Mouse (Mus musculus): ENCODE data around the gene Surf4.

Surf4 gene

DNA sequence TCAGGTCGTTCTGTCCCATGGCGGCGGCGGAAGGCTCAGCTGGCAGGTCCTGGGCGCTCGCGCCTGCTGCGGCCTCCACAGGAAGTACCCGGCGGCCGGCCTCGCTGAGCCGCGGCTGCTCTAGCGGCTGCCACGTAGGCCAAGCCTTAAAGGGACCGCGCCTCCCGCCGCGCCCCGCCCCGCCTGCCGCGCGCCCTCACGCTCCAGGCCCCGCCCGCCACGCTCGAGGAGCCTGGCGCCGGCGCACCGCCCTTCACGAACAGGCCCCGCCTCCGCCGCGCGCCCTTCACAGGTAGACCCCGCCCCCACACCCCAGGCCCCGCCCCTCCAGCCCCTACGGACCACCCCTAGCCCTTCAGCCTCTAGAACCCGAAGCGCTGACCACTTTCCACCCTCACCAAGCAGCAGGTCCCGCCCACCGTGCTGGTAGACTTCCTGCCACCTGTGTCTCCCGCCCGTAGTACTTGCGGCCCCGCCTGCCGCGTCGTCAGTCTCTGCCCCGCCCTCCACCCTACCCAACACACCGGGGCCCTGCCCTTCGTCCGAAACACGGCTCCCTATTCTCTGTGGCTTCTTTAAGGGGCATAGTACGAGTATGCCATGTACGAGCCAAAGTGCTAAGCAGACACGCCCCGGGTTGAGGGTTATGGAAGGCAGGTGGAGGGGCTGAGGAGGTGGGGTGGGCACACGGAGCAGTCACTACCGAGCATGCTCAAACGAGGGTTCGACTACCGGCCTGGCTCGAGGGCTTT, at the start of gene Surf4, which contains the start of gene Stkld1:
Gene Surf4, minus strand, starts transcription at position 625 of the 752 bp plus-strand sequence.
Gene Stkld1, plus strand, starts transcription at position 744 of the 752 bp plus-strand sequence.
- in situ Hi-C loops (cut with MboI, MseI): loop anchor here in 1 of 2 experiments (5.0 kb wide), 1 partner anchor 79 kb away; no protein-coding TSS in a partner anchor

DNA sequence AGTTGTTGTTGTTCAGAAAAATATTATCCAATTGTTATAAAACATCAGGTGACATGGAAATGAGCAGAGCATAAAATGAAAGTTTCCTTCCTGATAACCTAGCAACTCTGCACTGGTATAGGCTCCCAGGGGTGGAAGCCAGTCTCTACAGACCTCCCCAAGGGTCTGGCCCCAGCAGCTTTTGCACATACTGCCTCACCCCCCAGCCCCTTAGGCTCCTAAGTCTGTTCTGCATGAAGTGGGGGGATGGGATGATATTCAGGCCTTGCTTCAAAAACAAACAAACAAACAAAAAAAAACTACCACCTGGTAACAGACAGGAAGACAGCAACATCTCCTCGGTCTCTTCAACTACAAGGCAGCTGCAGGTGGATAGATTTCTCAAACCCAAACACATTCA, 46.6 kb upstream of the Surf4 start:
- in situ Hi-C loops (cut with MboI, MseI): no loop called here

DNA sequence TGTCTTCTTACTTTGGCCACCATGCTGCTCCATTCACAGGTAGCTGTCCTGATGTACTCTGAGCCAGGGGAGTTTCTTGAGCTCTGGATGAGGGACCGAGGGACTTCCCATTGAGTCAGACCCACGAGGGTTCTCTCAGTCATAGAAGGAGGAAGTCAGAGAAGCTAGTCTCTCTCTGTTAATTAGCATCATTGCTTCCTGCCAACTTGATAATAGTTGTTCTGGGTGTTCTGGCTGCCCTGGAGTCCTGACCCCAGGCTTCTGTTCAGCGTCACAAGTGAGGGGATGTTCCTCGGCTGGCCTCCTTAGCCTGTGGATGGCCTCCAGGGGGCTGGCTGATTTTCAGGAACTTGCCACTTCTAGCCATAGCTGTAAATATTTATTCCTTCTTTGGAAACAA, 40.2 kb upstream of the Surf4 start:
- in situ Hi-C loops (cut with MboI, MseI): no loop called here

DNA sequence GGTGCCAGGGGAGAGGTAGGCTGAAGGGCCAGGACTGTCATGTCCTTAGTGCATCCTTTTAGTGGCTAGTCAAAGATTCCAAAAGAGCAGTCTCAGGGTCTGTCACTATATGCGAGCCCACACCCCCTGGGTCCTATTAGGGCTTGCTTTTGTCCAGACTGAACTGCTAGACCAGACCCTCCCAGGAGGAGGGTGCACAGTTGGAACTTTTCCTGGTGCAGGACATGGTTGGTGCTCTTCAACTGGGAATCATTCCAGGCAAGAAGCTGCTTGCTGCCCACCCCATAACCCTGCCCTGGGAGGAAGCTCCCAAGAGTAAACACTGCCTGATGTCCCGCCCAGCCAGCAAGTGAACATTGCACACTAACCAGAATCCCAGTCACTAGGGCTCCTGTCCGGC, 39.4 kb upstream of the Surf4 start, which contains the start of gene Adamts13:
Gene Adamts13, plus strand, starts transcription at position 301 of the 400 bp plus-strand sequence.
- in situ Hi-C loops (cut with MboI, MseI): no loop called here

DNA sequence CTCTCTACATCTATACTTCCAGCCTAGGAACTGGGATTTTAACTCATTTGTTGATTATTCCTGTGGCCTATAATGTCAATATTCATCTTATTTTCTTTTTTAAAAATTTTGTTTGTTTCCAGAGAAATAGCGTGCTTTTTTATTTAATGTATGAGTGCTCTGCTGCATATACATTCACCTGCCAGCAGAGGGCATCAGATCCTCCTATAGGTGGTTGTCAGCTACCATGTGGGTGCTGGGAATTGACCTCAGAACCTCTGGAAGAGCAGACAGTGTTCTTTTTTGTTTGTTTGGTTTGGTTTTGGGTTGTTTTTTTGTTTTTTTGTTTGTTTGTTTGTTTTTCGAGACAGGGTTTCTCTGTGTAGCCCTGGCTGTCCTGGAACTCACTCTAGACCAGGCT, 33.5 kb upstream of the Surf4 start:
- in situ Hi-C loops (cut with MboI, MseI): no loop called here

- in situ Hi-C loops (cut with MboI, MseI): loop anchor here in 1 of 2 experiments (5.0 kb wide), 1 partner anchor 63 kb away; the partner anchor contains the start of gene Surf6
These were observed 31.1 kb upstream of the Surf4 start for GRCm38 (mm10) chr2:26964724-26965370.

- in situ Hi-C loops (cut with MboI, MseI): loop anchor here in 1 of 2 experiments (5.0 kb wide), 1 partner anchor 62 kb away; the partner anchor contains the start of gene Surf6
These were observed 30.4 kb upstream of the Surf4 start, which contains the start of gene Rexo4 for GRCm38 (mm10) chr2:26963923-26964723. Rexo4 (minus strand) TSS chr2:26964386.

DNA sequence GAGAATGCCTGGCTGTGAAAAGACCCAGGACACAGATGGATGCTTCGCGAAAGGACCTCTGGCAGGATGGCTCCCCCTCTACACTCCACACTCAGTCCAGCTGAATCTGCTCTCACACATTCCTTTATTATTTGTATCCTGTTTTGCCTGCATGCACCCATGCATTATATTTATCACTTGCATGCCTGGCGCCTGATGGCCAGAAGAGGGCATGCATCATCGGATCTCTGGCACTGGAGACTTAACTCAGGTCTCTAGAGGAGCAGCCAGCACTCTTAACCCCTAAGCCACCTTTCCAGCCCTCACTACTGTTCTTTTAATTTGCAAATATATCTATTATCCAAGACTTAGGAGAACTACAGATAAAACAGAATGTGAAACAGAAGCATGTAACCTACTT, 27.0 kb upstream of the Surf4 start:
- in situ Hi-C loops (cut with MboI, MseI): loop anchor here in 1 of 2 experiments (5.0 kb wide), 1 partner anchor 58 kb away; the partner anchor contains the start of gene Surf6

GRCm38 (mm10) chr2:26957488-26957859, 23.7 kb upstream of the Surf4 start:
- in situ Hi-C loops (cut with MboI, MseI): loop anchor here in 1 of 2 experiments (5.0 kb wide), 1 partner anchor 50 kb away; the partner anchor contains the start of gene Cacfd1

DNA sequence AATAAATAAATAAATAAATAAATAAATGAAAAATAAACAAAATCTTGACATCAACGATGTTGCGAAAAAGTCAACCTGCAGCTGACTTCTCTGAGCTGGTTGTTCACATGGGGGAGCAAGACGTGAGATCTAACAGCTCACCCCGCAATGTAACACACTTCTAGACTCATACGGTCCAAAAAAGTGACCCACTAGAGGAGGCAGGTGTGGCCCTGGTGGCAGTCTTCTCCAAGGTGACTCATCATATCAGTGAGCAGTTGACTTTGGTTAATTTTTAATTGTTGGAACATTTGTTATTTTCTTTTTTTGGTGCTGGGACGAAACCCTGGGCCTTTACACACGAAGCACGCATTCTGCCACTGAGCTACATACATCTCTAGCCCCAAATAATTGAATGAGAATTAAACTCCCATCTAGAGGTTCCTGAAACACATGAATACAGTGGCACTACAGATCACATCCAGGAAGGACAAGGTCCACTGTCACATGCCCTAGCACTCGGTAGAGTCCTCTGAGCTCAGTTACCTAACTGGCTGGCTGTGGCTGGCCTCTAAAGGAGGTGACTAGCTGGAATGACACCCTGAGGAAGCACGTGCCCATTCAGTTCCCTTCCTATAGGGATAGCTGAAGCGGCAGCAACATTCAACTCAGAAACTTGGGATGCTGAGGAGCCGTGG, 23.2 kb upstream of the Surf4 start:
- in situ Hi-C loops (cut with MboI, MseI): loop anchor here in 1 of 2 experiments (5.0 kb wide), 1 partner anchor 50 kb away; the partner anchor contains the start of gene Cacfd1

GRCm38 (mm10) chr2:26954735-26955395, 21.1 kb upstream of the Surf4 start:
- in situ Hi-C loops (cut with MboI, MseI): loop anchor here in 1 of 2 experiments (5.0 kb wide), 1 partner anchor 52 kb away; the partner anchor contains the start of gene Cacfd1

- in situ Hi-C loops (cut with MboI, MseI): no loop called here
These were observed 19.1 kb upstream of the Surf4 start for GRCm38 (mm10) chr2:26952866-26953265.

- in situ Hi-C loops (cut with MboI, MseI): no loop called here
These were observed 18.5 kb upstream of the Surf4 start for GRCm38 (mm10) chr2:26952193-26952592.

DNA sequence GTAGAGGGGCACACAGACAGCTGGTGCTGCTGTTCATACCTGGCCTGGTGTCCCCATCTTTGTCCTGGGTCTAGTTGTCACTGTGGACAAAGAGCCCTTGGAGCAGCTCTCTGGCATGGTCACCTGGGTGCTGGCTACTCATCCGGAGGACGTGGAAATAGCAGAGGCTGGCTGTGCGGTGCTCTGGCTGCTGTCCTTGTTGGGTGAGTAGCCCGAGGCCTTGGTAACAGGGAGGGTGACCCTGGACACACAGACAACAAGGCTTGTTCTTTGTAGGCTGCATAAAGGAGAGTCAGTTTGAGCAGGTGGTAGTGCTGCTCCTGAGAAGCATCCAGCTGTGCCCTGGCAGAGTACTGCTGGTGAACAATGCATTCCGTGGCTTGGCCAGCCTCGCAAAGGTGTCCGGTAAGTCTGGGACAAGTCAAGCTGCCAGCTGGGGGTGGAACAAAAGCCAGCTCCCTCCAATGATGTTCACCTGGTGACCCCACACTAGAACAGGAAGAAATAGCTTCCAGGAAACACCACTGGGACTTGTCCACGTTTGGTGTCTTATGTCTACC, 17.7 kb upstream of the Surf4 start:
- in situ Hi-C loops (cut with MboI, MseI): no loop called here

- in situ Hi-C loops (cut with MboI, MseI): no loop called here
These were observed 16.7 kb upstream of the Surf4 start for GRCm38 (mm10) chr2:26950411-26950810.

GRCm38 (mm10) chr2:26943253-26943652, 9.5 kb upstream of the Surf4 start:
- in situ Hi-C loops (cut with MboI, MseI): no loop called here

GRCm38 (mm10) chr2:26941539-26941938, 7.8 kb upstream of the Surf4 start:
- in situ Hi-C loops (cut with MboI, MseI): no loop called here

DNA sequence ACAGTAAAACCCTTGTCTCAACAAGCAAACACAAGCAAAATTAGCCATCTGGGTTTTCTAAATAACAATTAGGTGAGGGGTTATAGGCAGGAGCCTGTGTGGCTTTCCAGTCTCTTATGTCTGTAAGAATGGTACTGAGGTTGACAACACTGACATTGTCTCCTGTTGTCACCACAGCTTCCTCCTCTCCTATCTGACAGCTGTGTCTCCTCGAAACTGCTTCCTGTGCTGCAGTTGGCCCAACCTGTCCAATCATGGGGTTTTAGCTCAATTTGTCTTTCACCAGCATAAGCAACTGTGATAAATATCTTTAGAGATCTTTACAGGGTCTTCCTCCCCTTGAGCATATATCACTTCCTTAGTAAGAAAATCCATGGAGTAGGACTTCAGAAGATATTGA, 2.7 kb upstream of the Surf4 start:
- in situ Hi-C loops (cut with MboI, MseI): no loop called here

DNA sequence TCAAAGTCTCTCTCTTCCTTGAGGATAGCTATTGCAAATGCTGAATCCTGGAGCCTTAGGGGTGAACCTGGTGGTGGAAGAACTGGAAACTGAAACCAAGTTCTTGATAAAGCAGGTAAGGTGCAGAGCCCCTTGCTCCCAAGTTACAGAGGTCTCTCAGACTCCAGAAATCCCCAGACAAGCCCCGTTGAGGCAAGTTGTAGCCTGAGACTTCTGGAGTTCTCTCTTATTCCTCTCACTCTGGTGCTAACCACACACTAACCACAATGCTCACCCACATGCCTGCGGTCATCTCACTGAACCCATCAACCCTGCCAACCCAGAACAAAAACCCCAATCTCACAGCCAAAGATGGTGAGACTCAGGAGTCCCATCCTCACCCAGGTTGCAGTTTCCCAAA, 1.6 kb upstream of the Surf4 start:
- in situ Hi-C loops (cut with MboI, MseI): no loop called here

All from T-helper 17 cell (primary cell).